Mouse (Mus musculus) right cerebral cortex, postnatal 25 days (tissue): ENCODE data around the gene Pltp.

Experiments used
- DNase-seq: peaks from one replicate; pipeline ENCODE4 v3.0.0; 2022

Gene Pltp

GRCm38 (mm10) chr2:164835164-164835563 is 22.3 kb downstream of the Pltp start:
- no peak for DNase-seq

DNA sequence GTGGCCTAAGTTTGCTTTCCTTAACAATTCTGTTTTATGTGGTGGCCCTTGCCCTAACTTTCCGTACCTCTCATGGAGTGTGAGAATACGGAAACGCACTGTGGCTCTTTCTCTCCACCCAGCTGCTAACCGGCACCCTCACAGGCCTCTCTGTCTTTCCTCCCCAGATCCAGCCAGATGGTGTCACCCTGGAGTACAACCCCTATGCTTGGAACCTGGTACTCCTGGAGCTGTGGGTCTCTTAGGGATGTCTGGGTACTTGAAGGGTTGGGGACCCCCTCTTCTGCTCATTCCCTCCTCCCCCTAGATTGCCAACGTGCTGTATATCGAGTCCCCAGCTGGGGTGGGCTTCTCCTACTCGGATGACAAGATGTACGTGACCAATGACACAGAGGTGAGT is 23.0 kb downstream of the Pltp start:
- DNase-seq: no peak

- peak; percentile 90 for DNase-seq
Observed at GRCm38 (mm10) chr2:164833314-164833959, 24.1 kb downstream of the Pltp start, which contains the start of gene Neurl2. Gene Neurl2, minus strand, starts transcription at chr2:164833456.

GRCm38 (mm10) chr2:164832748-164833301 is 24.7 kb downstream of the Pltp start, which contains the start of gene Ctsa:
Gene Ctsa, plus strand, starts transcription at chr2:164832873.
- peak; percentile 78 for DNase-seq

DNA sequence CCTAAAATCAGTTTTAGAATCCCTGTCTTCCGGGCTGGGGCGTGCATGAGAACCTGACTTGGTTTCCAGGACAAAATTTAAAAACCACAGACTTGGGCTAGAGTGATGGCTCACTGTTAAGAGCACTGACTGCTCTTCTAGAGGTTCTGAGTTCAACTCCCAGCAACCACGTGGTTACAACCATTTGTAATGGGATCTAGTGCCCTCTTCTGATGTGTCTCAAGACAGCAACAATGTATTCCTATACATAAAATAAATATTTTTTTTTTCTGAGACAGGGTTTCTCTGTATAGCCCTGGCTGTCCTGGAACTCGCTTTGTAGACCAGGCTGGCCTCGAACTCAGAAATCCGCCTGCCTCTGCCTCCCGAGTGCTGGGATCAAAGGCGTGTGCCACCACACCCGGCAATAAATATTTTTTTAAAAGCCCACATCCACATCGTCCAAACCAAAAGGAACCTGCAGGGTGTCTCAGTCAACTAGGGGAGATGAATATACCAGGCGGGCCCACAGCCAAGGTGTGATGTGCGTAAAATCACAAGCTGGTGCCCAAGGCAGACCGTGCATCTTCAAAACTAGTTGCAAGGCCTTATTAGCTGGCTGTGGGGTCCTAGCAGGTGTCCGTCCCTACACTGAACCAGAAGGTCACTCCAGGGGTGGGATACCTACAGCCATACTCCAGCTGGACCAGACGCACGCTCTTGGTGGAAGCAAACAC is 25.3 kb downstream of the Pltp start:
- peak; percentile 21 for DNase-seq

DNA sequence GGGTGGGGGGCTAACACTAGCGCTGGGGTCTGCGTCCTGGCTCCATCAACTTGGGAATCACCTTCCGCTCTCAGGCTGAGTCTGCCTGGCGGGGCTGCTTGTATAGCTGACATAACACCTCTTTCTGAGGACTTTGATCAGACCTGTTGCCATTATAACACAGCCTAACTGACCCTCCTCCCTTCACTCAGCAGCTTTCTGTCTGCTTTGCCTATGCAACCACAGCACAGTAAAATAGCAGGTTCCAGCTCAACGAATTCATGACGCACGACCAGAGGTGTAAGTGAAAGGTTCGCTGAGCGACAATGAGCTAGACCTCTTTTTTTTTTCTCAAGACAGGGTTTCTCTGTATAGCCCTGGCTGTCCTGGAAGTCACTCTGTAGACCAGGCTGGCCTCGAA is 26.5 kb downstream of the Pltp start:
- DNase-seq: no peak

DNA sequence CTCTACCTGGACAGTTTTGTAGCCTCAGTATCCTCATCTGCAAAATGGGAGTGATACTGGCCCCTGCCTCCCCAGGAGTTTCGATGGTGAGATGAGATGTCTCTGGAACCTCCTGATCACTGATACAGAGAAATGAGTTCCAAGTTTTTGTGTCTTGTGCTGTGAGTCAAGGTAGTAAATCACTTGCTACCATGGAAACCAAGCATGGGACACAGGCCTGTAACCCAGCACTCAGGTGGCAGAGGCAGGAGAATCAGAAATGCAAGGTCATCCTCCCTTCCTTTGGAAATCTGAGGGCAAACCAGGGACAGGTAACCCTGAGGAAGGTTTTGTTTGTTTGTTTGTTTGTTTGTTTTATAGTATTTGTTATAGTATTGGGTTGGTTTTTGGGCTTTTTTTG is 28.4 kb downstream of the Pltp start:
- no peak for DNase-seq

GRCm38 (mm10) chr2:164828437-164828836 is 29.1 kb downstream of the Pltp start, which contains the start of gene Spata25:
Gene Spata25, minus strand, starts transcription at chr2:164828537.
- DNase-seq: no peak

- no peak for DNase-seq
Observed at GRCm38 (mm10) chr2:164827146-164827850, 30.2 kb downstream of the Pltp start.

- no peak for DNase-seq
Observed at GRCm38 (mm10) chr2:164825521-164825920, 32.0 kb downstream of the Pltp start.

GRCm38 (mm10) chr2:164823969-164824368 is 33.5 kb downstream of the Pltp start:
- DNase-seq: no peak

GRCm38 (mm10) chr2:164823181-164823585 is 34.3 kb downstream of the Pltp start:
- no peak for DNase-seq

- DNase-seq: peak; percentile 100
Observed at GRCm38 (mm10) chr2:164822636-164823165, 34.8 kb downstream of the Pltp start, which contains the start of gene Zswim1. Gene Zswim1, plus strand, starts transcription at chr2:164822686.

- no peak for DNase-seq
Observed at GRCm38 (mm10) chr2:164821060-164821459, 36.5 kb downstream of the Pltp start.

DNA sequence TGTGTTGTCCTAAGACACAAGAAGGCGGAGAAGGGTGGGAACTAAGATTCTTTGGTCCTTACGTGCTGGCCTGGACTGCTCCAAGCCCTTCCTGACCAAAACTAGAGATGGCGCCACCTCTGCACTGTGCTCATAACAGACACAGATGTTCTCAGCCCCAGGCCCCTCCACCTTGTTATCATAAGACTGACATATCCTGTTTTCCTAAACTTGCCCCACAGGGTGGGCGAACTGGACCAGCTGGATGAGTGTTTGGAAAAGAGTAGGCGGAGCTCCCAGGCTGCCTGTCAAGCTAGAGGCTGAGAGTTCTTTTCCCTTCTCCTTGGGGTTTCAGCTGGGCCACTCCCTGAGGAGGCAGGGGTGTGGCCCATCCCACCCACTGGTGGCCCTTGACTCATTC is 39.8 kb downstream of the Pltp start:
- DNase-seq: no peak

DNA sequence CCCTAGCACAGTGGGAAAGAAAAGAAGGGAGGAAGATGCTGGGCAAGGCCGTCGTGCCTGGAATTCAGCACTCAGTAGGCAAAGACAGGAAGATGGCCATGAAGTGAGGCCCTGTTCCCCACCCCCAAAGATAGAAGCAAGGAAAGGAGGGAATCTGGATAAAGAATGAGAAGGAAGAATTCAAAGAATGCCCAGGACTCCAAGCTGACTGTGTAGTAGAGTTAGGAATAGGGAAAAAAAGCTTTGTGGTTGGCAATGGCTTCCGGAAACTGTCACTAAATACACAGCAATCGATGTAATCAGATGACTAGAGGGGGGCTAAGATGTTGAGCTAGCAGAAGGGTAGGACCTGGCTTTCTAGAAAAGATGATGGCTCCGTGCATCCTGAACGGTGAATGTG is 40.3 kb downstream of the Pltp start:
- DNase-seq: no peak

- no peak for DNase-seq
Observed at GRCm38 (mm10) chr2:164815821-164816220, 41.7 kb downstream of the Pltp start.

GRCm38 (mm10) chr2:164815348-164815747 is 42.2 kb downstream of the Pltp start:
- DNase-seq: no peak

DNA sequence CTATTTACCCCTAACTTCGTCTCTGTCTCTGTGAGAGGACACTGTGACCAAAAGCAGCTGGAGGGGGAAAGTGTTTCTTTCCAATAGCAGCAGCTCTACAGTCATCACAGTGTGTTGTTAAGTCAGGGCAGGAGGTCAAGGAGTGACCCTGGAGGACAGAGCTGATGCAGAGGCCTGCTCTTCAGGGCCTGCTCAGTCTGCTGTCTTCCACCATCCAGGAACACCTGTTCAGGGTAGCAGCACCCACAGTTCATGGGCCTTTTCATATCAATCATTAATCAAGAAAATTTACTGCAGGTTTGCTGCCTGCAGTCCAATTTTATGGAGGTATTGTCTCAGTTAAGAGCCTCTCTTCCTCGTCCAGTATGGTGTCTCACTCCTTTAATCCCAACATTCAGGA is 44.0 kb downstream of the Pltp start:
- no peak for DNase-seq

DNA sequence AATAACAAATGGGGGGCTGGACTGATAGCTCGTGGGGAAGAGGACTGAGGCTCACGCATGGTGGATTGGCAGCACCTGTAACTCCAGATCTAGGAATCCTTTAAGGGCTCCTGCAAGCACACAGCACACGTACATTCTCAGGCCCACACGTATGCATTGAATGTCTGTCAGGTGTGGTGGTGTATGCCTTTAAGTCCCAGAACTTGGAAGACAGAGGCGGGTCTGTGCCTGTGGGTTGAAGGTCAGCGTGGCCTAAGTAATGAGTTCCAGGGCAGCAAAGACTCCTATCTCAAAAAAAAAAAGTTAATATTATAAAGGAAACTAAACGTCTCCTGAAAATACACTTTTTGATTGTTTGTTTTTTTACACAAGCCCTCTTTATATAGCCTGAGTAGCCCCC is 50.9 kb downstream of the Pltp start:
- DNase-seq: no peak

DNA sequence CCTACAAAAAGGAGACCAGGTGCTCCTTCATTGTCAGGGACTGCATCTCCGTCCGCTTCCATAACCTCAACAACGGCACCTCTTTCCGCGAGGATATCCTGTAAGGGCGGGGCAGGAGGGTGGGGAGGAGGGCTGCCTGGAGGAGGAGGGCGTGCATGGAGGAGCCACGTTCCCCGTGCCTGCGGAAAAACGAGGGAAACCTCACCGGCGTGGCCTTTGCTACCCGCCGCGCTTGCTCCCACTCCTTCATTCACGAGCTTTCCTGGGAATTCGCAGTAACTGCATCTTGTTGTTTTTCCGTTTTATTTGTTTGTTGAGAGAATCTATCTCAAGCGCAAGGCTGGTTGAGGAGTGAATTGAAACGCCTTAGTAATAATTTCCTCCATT is 52.2 kb downstream of the Pltp start:
- DNase-seq: no peak

DNA sequence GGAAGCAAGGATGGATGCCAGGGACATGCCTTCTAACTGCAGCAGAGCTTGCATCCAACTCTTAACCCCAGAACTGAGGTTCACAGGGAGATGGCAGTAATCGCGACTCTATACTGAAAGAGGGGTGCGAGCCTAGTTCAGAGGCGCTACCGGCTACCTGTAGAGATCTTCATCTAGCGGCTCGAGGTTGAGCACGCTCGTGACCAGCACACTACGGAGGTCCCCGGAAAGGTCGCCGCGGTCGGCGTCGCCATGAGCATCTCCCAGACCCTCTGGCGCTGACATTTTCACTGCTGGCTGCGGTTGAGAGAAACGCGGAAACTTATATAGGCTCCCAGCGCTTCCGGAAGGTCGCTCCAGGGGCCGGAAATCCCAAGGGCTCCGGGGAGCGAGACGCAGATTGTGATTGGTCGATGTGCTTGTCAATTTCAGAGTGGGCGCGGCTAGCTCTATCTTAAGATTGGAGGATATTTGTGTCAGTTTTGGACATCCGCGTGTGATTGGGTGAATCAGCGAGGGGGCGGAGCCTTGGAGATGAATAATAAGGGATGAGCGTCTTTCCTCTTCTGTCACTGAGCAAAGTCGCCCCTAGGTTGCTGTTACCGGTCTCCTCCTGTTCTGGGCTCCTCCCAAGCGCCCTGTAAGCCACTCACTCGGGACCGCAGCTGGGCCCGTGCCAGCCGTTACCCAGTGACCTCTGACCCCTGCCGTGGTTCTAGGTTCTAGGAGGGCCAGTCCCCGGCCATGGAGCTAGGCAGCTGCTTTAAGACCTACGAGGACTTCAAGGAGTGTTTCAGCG is 52.8 kb downstream of the Pltp start, which contains the start of the genes Acot8 and Zswim3:
TSS of gene Acot8 (minus strand) at position 350 of the 799 bp plus-strand sequence.
TSS of gene Zswim3 (plus strand) at position 566 of the 799 bp plus-strand sequence.
- peak; percentile 97 for DNase-seq
